In genomic region chr2:71965476-71965875, GRCm38 (mm10) we compare ENCODE assay signal across 8 mouse cellular contexts. TPM values are rescaled to one million over a fixed set of nuclear protein-coding genes. Genes with fewer than 3 reads are reported as not detected.
DNase-seq lines count a peak whose midpoint lies in the region; ATAC-seq lines count a peak whose summit lies in the region.

No protein-coding gene starts in this region.

- H3K36me3 ChIP-seq in forebrain, embryonic 11.5 days (ENCODE audit: control insufficient read depth, insufficient read depth, low read length), result no peaks in the 10 kb centered on the region
- no peaks in the 10 kb centered on the region for H3K36me3 ChIP-seq in forebrain, embryonic 10.5 days (replicated peaks)

- no peaks in the 10 kb centered on the region for H3K9me3 ChIP-seq in forebrain, embryonic 11.5 days (ENCODE audit: control insufficient read depth, low read length)
- no peaks in the 10 kb centered on the region for H3K9me3 ChIP-seq in forebrain, embryonic 10.5 days

- no peak overlapping the region for H3K4me3 ChIP-seq in forebrain, embryonic 11.5 days (ENCODE audit: low read depth, low read length)
- no peak overlapping the region for H3K4me3 ChIP-seq in forebrain, embryonic 10.5 days

- no peak overlapping the region for H3K9ac ChIP-seq in forebrain, embryonic 11.5 days (ENCODE audit: low read length)

- no peaks in the 10 kb centered on the region for H3K27me3 ChIP-seq in forebrain, embryonic 11.5 days (ENCODE audit: control insufficient read depth, insufficient read depth, low read length)
- H3K27me3 ChIP-seq in forebrain, embryonic 10.5 days (ENCODE audit: poor library complexity, severe bottlenecking), result no peaks in the 10 kb centered on the region

- no peak overlapping the region for H3K4me2 ChIP-seq in forebrain, embryonic 11.5 days (ENCODE audit: low read depth, low read length, severe bottlenecking)

- no peak for ATAC-seq in forebrain, embryonic 11.5 days (replicated peaks; ENCODE audit: low FRiP score)

- peak; percentile 63 for DNase-seq in forebrain, embryonic 11.5 days (ENCODE audit: low spot score)
- no peak for DNase-seq in forebrain, embryonic 10.5 days (ENCODE audit: extremely low spot score, low spot score)
- peak; percentile 29 for DNase-seq in urinary bladder, postnatal 14 days (ENCODE audit: low spot score)
- no peak for DNase-seq in urinary bladder, postnatal 4 days (ENCODE audit: low spot score in 2 of 2)
- DNase-seq in cerebellum, postnatal 25 days, result peak; percentile 40 to 61
- peak; percentile 48 for DNase-seq in lung, postnatal 10 days
- DNase-seq in thymus, postnatal 36 days, result peak; percentile 31 to 33
- DNase-seq in heart, adult 8-10 months (ENCODE audit: low spot score), result no peak

- 84% methylated on average over 4 of the region's 4 CpGs for WGBS in forebrain, embryonic 11.5 days
- whole genome bisulfite sequencing in forebrain, embryonic 10.5 days, result 79% methylated on average over 4 of the region's 4 CpGs

- no peaks in the 10 kb centered on the region for H3K4me1 ChIP-seq in forebrain, embryonic 11.5 days (replicated peaks; ENCODE audit: control insufficient read depth, insufficient read depth, low read length)
- H3K4me1 ChIP-seq in forebrain, embryonic 10.5 days, result peaks cover 12% of the 10 kb centered on the region

- no peak overlapping the region for H3K27ac ChIP-seq in forebrain, embryonic 11.5 days (ENCODE audit: low read depth, low read length)
- no peak overlapping the region for H3K27ac ChIP-seq in forebrain, embryonic 10.5 days

RNA-seq across cellular contexts. Expression of gene Rapgef4, which starts 15.6 kb away (rescaled TPM):
- polyA plus RNA-seq in forebrain, embryonic 11.5 days (2014; fragmentation: Nextera tagmentation; extraction: Ambion mirVana), result 1.5 and 2.2 TPM in 2 replicates
- 2.1 and 2.7 TPM in 2 replicates for polyA plus RNA-seq in forebrain, embryonic 10.5 days (2016; fragmentation: Nextera tagmentation; extraction: Ambion mirVana)
- total RNA-seq in heart, adult 8-10 months (2022), result 10 to 100 TPM; 35.0 to 50.5 (median 43.6) TPM

Comparison
In these comparisons a context has a peak if more than half of its experiments do, and no peak if none do; other contexts are left out.
1. DNase-seq: peak in forebrain, embryonic 11.5 days (single experiment), urinary bladder, postnatal 14 days (single experiment), cerebellum, postnatal 25 days (2 of 2), lung, postnatal 10 days (single experiment) and thymus, postnatal 36 days (2 of 2); none in forebrain, embryonic 10.5 days (single experiment), urinary bladder, postnatal 4 days (0 of 2) and heart, adult 8-10 months (single experiment).